Comparison of ENCODE assay signal across 8 mouse cellular contexts in the genomic region with DNA sequence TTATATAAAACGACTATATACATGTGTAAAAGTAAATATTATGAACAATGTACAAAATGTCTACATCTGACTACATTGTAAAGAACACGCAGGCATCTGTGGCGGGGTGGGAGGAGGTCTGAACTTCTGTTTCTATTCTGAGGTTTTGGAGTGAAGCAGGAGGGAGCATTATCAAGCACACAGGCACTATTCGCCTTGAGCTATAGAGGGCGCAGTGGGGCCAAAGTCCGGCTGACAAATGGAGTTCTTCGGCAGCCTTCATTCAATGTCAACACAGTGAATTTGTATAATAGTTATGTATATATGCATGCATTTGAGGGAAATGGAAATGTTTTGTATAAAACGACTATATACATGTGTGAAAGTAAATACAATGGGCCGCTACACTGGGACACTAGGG. TPM values are rescaled to one million over a fixed set of nuclear protein-coding genes. Genes with fewer than 3 reads are reported as not detected.
A peak's percentile ranks its signal among the peaks of the same experiment; 100 is the strongest.
DNase-seq lines count a peak whose midpoint lies in the region; ATAC-seq and TF ChIP-seq lines count a peak whose summit lies in the region.

No protein-coding gene starts in this region.

- H3K9me3 ChIP-seq in embryonic facial prominence, embryonic 11.5 days (replicated peaks; ENCODE audit: control insufficient read depth, low read length), result no peaks in the 10 kb centered on the region
- H3K9me3 ChIP-seq in heart, embryonic 13.5 days, result no peaks in the 10 kb centered on the region
- H3K9me3 ChIP-seq in kidney, embryonic 16.5 days (ENCODE audit: low read length), result no peaks in the 10 kb centered on the region
- H3K9me3 ChIP-seq in lung, postnatal 0 days (ENCODE audit: low read length), result no peaks in the 10 kb centered on the region

- WGBS in embryonic facial prominence, embryonic 11.5 days, result 12% methylated on average over 9 of the region's 9 CpGs
- 8% methylated on average over 9 of the region's 9 CpGs for WGBS in heart, embryonic 13.5 days
- 7% methylated on average over 9 of the region's 9 CpGs for WGBS in kidney, embryonic 16.5 days
- WGBS in lung, postnatal 0 days, result 8% methylated on average over 9 of the region's 9 CpGs

- H3K4me3 ChIP-seq in embryonic facial prominence, embryonic 11.5 days (ENCODE audit: low read depth, low read length), result peak overlapping the region; percentile 31
- peak overlapping the region; percentile 46 for H3K4me3 ChIP-seq in heart, embryonic 13.5 days
- H3K4me3 ChIP-seq in kidney, embryonic 16.5 days (ENCODE audit: low read length), result peak overlapping the region; percentile 30
- peak overlapping the region; percentile 16; the same call in 1 of the 2 replicates for H3K4me3 ChIP-seq in lung, postnatal 0 days (ENCODE audit: low read depth, low read length)

- H3K27me3 ChIP-seq in embryonic facial prominence, embryonic 11.5 days (ENCODE audit: control insufficient read depth, insufficient read depth, low read length), result no peaks in the 10 kb centered on the region
- H3K27me3 ChIP-seq in heart, embryonic 13.5 days (replicated peaks), result no peaks in the 10 kb centered on the region
- peaks cover 7% of the 10 kb centered on the region for H3K27me3 ChIP-seq in kidney, embryonic 16.5 days (ENCODE audit: insufficient read depth, low read length)
- no peaks in the 10 kb centered on the region for H3K27me3 ChIP-seq in lung, postnatal 0 days (replicated peaks; ENCODE audit: insufficient read depth, low read length)

- TF ChIP-seq CTCF in lung, postnatal 0 days (IDR thresholded peaks at IDR 0.05), result peak; percentile 74

- no peaks in the 10 kb centered on the region for H3K4me1 ChIP-seq in embryonic facial prominence, embryonic 11.5 days (ENCODE audit: control insufficient read depth, insufficient read depth, low read length)
- H3K4me1 ChIP-seq in heart, embryonic 13.5 days, result peaks cover 25% of the 10 kb centered on the region
- no peaks in the 10 kb centered on the region for H3K4me1 ChIP-seq in kidney, embryonic 16.5 days (ENCODE audit: insufficient read depth, low read length)
- peaks cover 3% of the 10 kb centered on the region; the same call in 1 of the 2 replicates for H3K4me1 ChIP-seq in lung, postnatal 0 days (ENCODE audit: insufficient read depth, low read depth, low read length)

- H3K27ac ChIP-seq in embryonic facial prominence, embryonic 11.5 days (replicated peaks; ENCODE audit: low read depth, low read length), result no peak overlapping the region
- 0 out of 2 replicates have a peak overlapping the region, but pooled peaks have one; percentile 50 for H3K27ac ChIP-seq in heart, embryonic 13.5 days (replicated peaks)
- no peak overlapping the region for H3K27ac ChIP-seq in kidney, embryonic 16.5 days (ENCODE audit: low read length)
- H3K27ac ChIP-seq in lung, postnatal 0 days (ENCODE audit: low read length), result no peak overlapping the region

- peak overlapping the region; percentile 56 for H3K4me2 ChIP-seq in embryonic facial prominence, embryonic 11.5 days (ENCODE audit: low read depth, low read length)
- peak overlapping the region; percentile 69 for H3K4me2 ChIP-seq in heart, embryonic 13.5 days
- peak overlapping the region; percentile 59 for H3K4me2 ChIP-seq in kidney, embryonic 16.5 days (replicated peaks; ENCODE audit: low read depth, low read length)
- H3K4me2 ChIP-seq in lung, postnatal 0 days (replicated peaks; ENCODE audit: low read depth, low read length), result peak overlapping the region; percentile 41

- no peaks in the 10 kb centered on the region for H3K36me3 ChIP-seq in embryonic facial prominence, embryonic 11.5 days (replicated peaks; ENCODE audit: control insufficient read depth, insufficient read depth, low read depth, low read length)
- H3K36me3 ChIP-seq in heart, embryonic 13.5 days, result no peaks in the 10 kb centered on the region
- no peaks in the 10 kb centered on the region for H3K36me3 ChIP-seq in kidney, embryonic 16.5 days (ENCODE audit: insufficient read depth, low read length)
- H3K36me3 ChIP-seq in lung, postnatal 0 days (ENCODE audit: insufficient read depth, low read length), result no peaks in the 10 kb centered on the region

- no peak for TF ChIP-seq EP300 in lung, postnatal 0 days (IDR thresholded peaks at IDR 0.05)

- no peak overlapping the region; the same call in 1 of the 2 replicates for H3K9ac ChIP-seq in embryonic facial prominence, embryonic 11.5 days (replicated peaks; ENCODE audit: low read length)
- H3K9ac ChIP-seq in heart, embryonic 13.5 days, result peak overlapping the region; percentile 45; the same call in 1 of the 2 replicates
- H3K9ac ChIP-seq in kidney, embryonic 16.5 days (replicated peaks; ENCODE audit: low read length), result no peak overlapping the region
- no peak overlapping the region for H3K9ac ChIP-seq in lung, postnatal 0 days (replicated peaks; ENCODE audit: low read depth)

- ATAC-seq in embryonic facial prominence, embryonic 11.5 days (replicated peaks; ENCODE audit: insufficient number of reproducible peaks, low FRiP score, low TSS enrichment, low read depth), result no peak
- ATAC-seq in heart, embryonic 13.5 days (ENCODE audit: extremely low read depth, insufficient number of reproducible peaks, low FRiP score, low TSS enrichment), result no peak
- no peak for ATAC-seq in kidney, embryonic 16.5 days (ENCODE audit: low FRiP score, low TSS enrichment)
- ATAC-seq in lung, postnatal 0 days, result 0 out of 2 replicates have a peak, but pooled peaks have one; percentile 35

- peak; percentile 23 to 70 for DNase-seq in adrenal gland, adult (ENCODE audit: inconsistent age in 2 of 2, low spot score in 1 of 2)
- no peak for DNase-seq in adrenal gland, adult 8-10 months
- DNase-seq in ZHBTc4 (ENCODE audit: low read depth, low spot score), result peak; percentile 69
- peak; percentile 75 for DNase-seq in embryonic facial prominence, embryonic 11.5 days (ENCODE audit: low spot score)
- DNase-seq in lung, postnatal 0 days (ENCODE audit: low spot score), result peak; percentile 57
- DNase-seq in retina, postnatal 7 days (ENCODE audit: low read depth, low spot score), result peak; percentile 27

RNA-seq across cellular contexts. Expression of a gene that starts 26.1 kb away (rescaled TPM):
- 10 to 100 TPM; 24.0 to 33.4 (median 28.3) TPM for total RNA-seq in adrenal gland, adult 8-10 months (2022)
- polyA plus RNA-seq in embryonic facial prominence, embryonic 11.5 days (2014; fragmentation: Nextera tagmentation; extraction: Ambion mirVana), result 20.9 and 24.5 TPM in 2 replicates
- polyA plus RNA-seq in heart, embryonic 13.5 days (2015; fragmentation: Nextera tagmentation; extraction: Ambion mirVana), result 21.4 and 24.2 TPM in 2 replicates
- 28.5 and 29.4 TPM in 2 replicates for polyA plus RNA-seq in kidney, embryonic 16.5 days (2015; fragmentation: Nextera tagmentation; extraction: Ambion mirVana)
- polyA plus RNA-seq in lung, postnatal 0 days (2015; fragmentation: Nextera tagmentation; extraction: Ambion mirVana), result 30.7 TPM in 2 replicates

RNA-seq across cellular contexts. Expression of a gene that starts 57.3 kb away (rescaled TPM):
- not detected for total RNA-seq in adrenal gland, adult 8-10 months (2022)
- not detected in 2 replicates for polyA plus RNA-seq in embryonic facial prominence, embryonic 11.5 days (2014; fragmentation: Nextera tagmentation; extraction: Ambion mirVana)
- 0.23 and 0.27 TPM in 2 replicates for polyA plus RNA-seq in heart, embryonic 13.5 days (2015; fragmentation: Nextera tagmentation; extraction: Ambion mirVana)
- polyA plus RNA-seq in kidney, embryonic 16.5 days (2015; fragmentation: Nextera tagmentation; extraction: Ambion mirVana), result 0.07 TPM in 1 of 2 replicates, not detected in the other
- polyA plus RNA-seq in lung, postnatal 0 days (2015; fragmentation: Nextera tagmentation; extraction: Ambion mirVana), result not detected in 2 replicates
